Mouse (Mus musculus): ENCODE data around the gene Taf8.

GRCm38 (mm10) chr17:47450239-47450638 is 51.9 kb downstream of the Taf8 start:
- TF ChIP-seq CTCF (IDR thresholded peaks at IDR 0.05; ENCODE audit: insufficient read depth, low read depth, low read length) (no peak), POLR2A (IDR thresholded peaks at IDR 0.05; ENCODE audit: insufficient read depth, low read depth, low read length) (no peak)

Data from olfactory bulb, adult 2 months (tissue).